Mouse (Mus musculus) C2C12 (cell line): ENCODE data around the gene Slc22a2. TPM values are rescaled to one million over a fixed set of nuclear protein-coding genes. Genes with fewer than 3 reads are reported as not detected.
"Not testable (repeated sequence)": the region's sequence is repeated elsewhere in the genome, so short reads cannot be mapped to it uniquely, and the experiment has no call there.

Experiments
- H3K27me3 ChIP-seq: one replicate; pipeline ENCODE4 v1.6.1; 2011; ENCODE audit not compliant: control insufficient read depth, insufficient read depth, insufficient read length
- H3K36me3 ChIP-seq: one replicate; pipeline ENCODE4 v1.6.1; 2011; ENCODE audit not compliant: control insufficient read depth, insufficient read depth
- H3K4me3 ChIP-seq: one replicate; pipeline ENCODE4 v1.5.1; 2011; ENCODE audit warnings: mild to moderate bottlenecking, control low read depth; ENCODE audit not compliant: poor library complexity, insufficient read depth, severe bottlenecking
- H3K79me2 ChIP-seq: one replicate; pipeline ENCODE4 v1.6.1; 2011; ENCODE audit not compliant: control insufficient read depth, insufficient read depth
- H3K79me3 ChIP-seq: one replicate; pipeline ENCODE4 v1.6.1; 2011; ENCODE audit warnings: low read depth, control low read depth
- H3ac ChIP-seq: one replicate; pipeline ENCODE3; 2011; ENCODE audit warnings: low read depth; ENCODE audit not compliant: control insufficient read depth, insufficient read length
- CEBPB ChIP-seq: IDR thresholded peaks from one replicate; pipeline ENCODE4 v1.6.1; 2011; ENCODE audit warnings: low read depth, mild to moderate bottlenecking, control low read depth, moderate library complexity
- CTCF ChIP-seq: IDR thresholded peaks from one replicate; pipeline ENCODE4 v1.5.1; 2011; ENCODE audit not compliant: control insufficient read depth, insufficient read depth, insufficient read length
- FOSL1 ChIP-seq: IDR thresholded peaks from one replicate; pipeline ENCODE4 v1.8.0; 2011; ENCODE audit warnings: mild to moderate bottlenecking, low read length; ENCODE audit not compliant: poor library complexity, insufficient read depth, severe bottlenecking
- MAX ChIP-seq: IDR thresholded peaks from one replicate; pipeline ENCODE4 v1.6.1; 2011; ENCODE audit warnings: mild to moderate bottlenecking, control low read depth
- MYOD1 ChIP-seq: IDR thresholded peaks from one replicate; pipeline ENCODE4 v1.6.1; 2011; ENCODE audit warnings: low read depth; ENCODE audit not compliant: control insufficient read depth, insufficient read length
- MYOG ChIP-seq: IDR thresholded peaks from one replicate; pipeline ENCODE4 v1.6.1; 2011; ENCODE audit not compliant: control insufficient read depth, insufficient read length; ENCODE audit errors: extremely low read depth
- USF1 ChIP-seq: IDR thresholded peaks from one replicate; pipeline ENCODE4 v1.6.1; 2011; ENCODE audit warnings: low read depth, mild to moderate bottlenecking, control low read depth, moderate library complexity
- polyA plus RNA-seq: library from polyadenylated mRNA; unstranded; fragments of >200 nt; fragmentation: generic; extraction: Trizol; gene quantifications from one replicate; pipeline ENCODE4 v1.2.1, GENCODE M21; 2012; ENCODE audit warnings: missing spikeins

The Slc22a2 gene
- polyA plus RNA-seq, 1 experiment: not detected

- TF ChIP-seq FOSL1: no peak
- no peak for TF ChIP-seq CEBPB
- TF ChIP-seq MAX: no peak
- no peak for TF ChIP-seq USF1
- Histone ChIP-seq H3K36me3 (no peaks in the 10 kb centered on the region), H3K4me3 (no peak overlapping the region), H3K79me2 (no peaks in the 10 kb centered on the region), H3ac (no peak overlapping the region), H3K27me3 (no peaks in the 10 kb centered on the region), H3K79me3 (no peaks in the 10 kb centered on the region)
Observed at GRCm38 (mm10) chr17:12671029-12671605, 87.2 kb downstream of the Slc22a2 start.

GRCm38 (mm10) chr17:12672285-12672790 is 88.4 kb downstream of the Slc22a2 start:
- no peaks in the 10 kb centered on the region for H3K36me3 ChIP-seq
- no peak overlapping the region for H3ac ChIP-seq
- no peaks in the 10 kb centered on the region for H3K79me2 ChIP-seq
- no peaks in the 10 kb centered on the region for H3K27me3 ChIP-seq
- H3K4me3 ChIP-seq: no peak overlapping the region
- no peak for TF ChIP-seq MYOD1
- TF ChIP-seq MYOG: no peak
- TF ChIP-seq MAX: no peak
- no peak for TF ChIP-seq USF1
- TF ChIP-seq CTCF: no peak
- no peak for TF ChIP-seq CEBPB
- no peak for TF ChIP-seq FOSL1
- no peaks in the 10 kb centered on the region for H3K79me3 ChIP-seq

- H3K27me3 ChIP-seq: no peaks in the 10 kb centered on the region
- no peaks in the 10 kb centered on the region for H3K36me3 ChIP-seq
- no peak overlapping the region for H3K4me3 ChIP-seq
- H3K79me2 ChIP-seq: no peaks in the 10 kb centered on the region
- H3ac ChIP-seq: no peak overlapping the region
- no peaks in the 10 kb centered on the region for H3K79me3 ChIP-seq
- no peak for TF ChIP-seq MYOD1
- no peak for TF ChIP-seq USF1
- no peak for TF ChIP-seq MAX
- TF ChIP-seq CTCF: no peak
- no peak for TF ChIP-seq FOSL1
- no peak for TF ChIP-seq MYOG
- TF ChIP-seq CEBPB: no peak
Observed at GRCm38 (mm10) chr17:12673871-12674270, 89.9 kb downstream of the Slc22a2 start.

GRCm38 (mm10) chr17:12674980-12675379 is 91.0 kb downstream of the Slc22a2 start:
- not testable (repeated sequence) for H3K36me3 ChIP-seq, H3K79me2 ChIP-seq, H3K27me3 ChIP-seq, H3K79me3 ChIP-seq, H3K4me3 ChIP-seq, H3ac ChIP-seq

- no peaks in the 10 kb centered on the region for H3K79me3 ChIP-seq
- no peak within 1 kb of the TSS for H3ac ChIP-seq
- H3K4me3 ChIP-seq: no peak within 1 kb of the TSS
- TF ChIP-seq MYOD1 (no peak), USF1 (no peak), FOSL1 (no peak), MAX (no peak), CTCF (no peak), MYOG (no peak), CEBPB (no peak)
- no peaks in the 10 kb centered on the region for H3K27me3 ChIP-seq
- no peaks in the 10 kb centered on the region for H3K36me3 ChIP-seq
- no peaks in the 10 kb centered on the region for H3K79me2 ChIP-seq
Observed at GRCm38 (mm10) chr17:12675646-12676045, 91.7 kb downstream of the Slc22a2 start, which contains the start of gene Slc22a1. TSS of gene Slc22a1 (minus strand) at chr17:12675829.

GRCm38 (mm10) chr17:12677139-12677538 is 93.2 kb downstream of the Slc22a2 start:
- TF ChIP-seq USF1 (no peak), CTCF (no peak), MYOG (no peak), MYOD1 (no peak), FOSL1 (no peak), MAX (no peak), CEBPB (no peak)
- H3K79me2 ChIP-seq: no peaks in the 10 kb centered on the region
- no peaks in the 10 kb centered on the region for H3K36me3 ChIP-seq

More at GRCm38 (mm10) chr17:12677139-12677538, 93.2 kb downstream of the Slc22a2 start:
- Histone ChIP-seq H3K27me3 (no peaks in the 10 kb centered on the region), H3ac (no peak overlapping the region), H3K79me3 (no peaks in the 10 kb centered on the region), H3K4me3 (no peak overlapping the region)

Other genes starting within 250 kb of the Slc22a2 start
- 0.01 TPM for gene Plg, start 205.5 kb upstream of the Slc22a2 start, polyA plus RNA-seq
- not detected for gene Slc22a3, start 76.4 kb upstream of the Slc22a2 start, polyA plus RNA-seq
- gene Slc22a1, start 91.7 kb downstream of the Slc22a2 start, polyA plus RNA-seq: not detected
- 2.3 TPM for gene Igf2r, start 185.5 kb downstream of the Slc22a2 start, polyA plus RNA-seq